Mouse (Mus musculus) frontal cortex, postnatal 10 days (tissue): ENCODE measurements around the gene Tcf23.

Experiments
- DNase-seq, 2 experiments: peaks; one replicate each; pipeline ENCODE4 v3.0.0; 2022; ENCODE audit warnings: low spot score in 2 of 2, mixed read lengths in 1 of 2

Gene Tcf23

DNA sequence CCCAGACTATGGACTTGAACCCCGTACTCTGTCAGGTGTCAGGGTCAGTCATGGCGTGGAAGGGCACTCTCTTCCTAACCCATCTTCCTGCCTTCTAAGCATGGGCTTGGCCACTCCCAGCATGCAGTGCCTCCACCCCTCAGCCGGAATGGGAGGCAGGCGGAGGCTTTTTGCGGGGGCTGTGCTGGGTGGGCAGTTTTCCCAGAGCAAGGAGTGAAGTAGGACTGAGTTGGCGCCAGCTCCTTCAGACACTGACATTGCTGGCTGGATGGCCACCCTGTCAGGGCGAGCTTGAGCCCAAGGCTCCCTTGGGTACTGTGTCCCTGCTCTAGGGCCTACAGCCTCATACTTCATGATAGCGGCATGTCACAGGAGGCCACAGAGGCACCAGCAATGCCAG lies at the start of gene Tcf23:
Gene Tcf23 (plus strand): TSS at position 247 of the 400 bp plus-strand sequence.
- no peak for DNase-seq

DNA sequence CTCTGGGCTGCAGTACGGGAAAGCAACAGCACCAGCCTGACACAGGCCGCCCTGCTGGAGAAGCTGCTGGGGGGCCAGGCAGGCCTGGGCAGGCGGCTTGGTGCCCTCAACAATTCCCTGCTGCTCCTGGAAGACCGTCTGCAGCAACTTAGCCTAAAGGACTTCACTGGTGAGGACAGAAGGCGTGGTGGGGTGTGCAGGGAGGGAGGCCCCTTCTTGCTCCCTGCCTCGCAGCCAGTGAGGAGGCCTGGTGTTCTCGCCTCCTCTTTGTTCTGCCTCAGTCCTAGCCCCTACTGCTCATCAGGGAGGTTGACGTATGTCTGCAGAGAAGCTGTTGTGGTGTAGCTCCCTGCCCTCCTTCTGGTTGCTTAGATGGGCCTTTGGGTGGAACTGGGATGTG lies 49.8 kb upstream of the Tcf23 start:
- no peak for DNase-seq

DNA sequence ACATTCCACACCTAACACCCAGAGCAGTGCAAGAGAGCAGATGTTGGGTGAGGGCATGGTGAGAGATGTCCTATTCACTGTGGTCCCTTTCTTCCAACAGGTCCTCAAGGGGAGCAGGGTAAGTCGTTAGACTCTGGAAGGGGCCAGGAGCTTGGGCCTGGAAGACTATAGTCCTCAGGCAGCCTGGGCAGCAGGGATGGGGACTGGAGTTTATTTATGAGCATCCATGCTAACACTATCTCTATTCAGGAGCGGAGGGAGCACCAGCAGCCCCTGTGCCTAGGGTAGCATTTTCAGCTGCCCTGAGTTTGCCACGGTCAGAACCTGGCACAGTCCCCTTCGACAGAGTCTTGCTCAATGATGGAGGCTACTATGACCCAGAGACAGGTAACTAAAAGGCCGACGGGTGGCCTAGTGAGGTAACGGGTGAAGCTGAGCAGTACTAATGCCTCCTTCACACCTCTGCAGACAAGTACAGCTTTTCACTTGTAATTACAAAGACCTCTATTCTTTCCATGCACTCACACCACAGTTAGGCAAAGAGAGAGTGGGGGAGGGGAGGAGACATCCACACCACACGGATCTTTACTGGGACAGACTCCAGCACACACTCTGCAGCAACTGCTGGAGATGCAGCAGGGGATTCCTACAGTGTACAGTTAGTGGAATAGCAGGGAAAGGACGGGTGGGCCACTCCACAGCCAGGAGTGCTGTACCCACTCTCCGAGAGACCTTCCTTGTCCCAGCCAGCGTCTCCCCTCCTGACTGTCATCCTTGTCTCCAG lies 48.4 kb upstream of the Tcf23 start:
- peak in 1 of 2 experiments; percentile 29 for DNase-seq

DNA sequence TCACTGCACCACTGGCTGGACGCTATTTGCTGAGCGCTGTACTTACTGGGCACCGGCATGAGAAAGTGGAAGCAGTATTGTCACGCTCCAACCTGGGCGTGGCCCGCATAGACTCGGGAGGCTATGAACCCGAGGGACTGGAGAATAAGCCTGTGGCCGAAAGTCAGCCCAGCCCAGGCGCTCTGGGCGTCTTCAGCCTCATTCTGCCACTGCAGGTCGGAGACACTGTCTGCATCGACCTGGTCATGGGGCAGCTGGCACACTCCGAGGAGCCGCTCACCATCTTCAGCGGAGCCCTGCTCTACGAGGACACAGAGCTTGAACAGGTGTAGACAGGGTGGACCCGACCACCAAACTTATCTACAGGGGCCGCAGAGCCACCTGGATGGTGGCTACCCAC lies 47.8 kb upstream of the Tcf23 start:
- DNase-seq, result peak in 1 of 2 experiments; percentile 23

DNA sequence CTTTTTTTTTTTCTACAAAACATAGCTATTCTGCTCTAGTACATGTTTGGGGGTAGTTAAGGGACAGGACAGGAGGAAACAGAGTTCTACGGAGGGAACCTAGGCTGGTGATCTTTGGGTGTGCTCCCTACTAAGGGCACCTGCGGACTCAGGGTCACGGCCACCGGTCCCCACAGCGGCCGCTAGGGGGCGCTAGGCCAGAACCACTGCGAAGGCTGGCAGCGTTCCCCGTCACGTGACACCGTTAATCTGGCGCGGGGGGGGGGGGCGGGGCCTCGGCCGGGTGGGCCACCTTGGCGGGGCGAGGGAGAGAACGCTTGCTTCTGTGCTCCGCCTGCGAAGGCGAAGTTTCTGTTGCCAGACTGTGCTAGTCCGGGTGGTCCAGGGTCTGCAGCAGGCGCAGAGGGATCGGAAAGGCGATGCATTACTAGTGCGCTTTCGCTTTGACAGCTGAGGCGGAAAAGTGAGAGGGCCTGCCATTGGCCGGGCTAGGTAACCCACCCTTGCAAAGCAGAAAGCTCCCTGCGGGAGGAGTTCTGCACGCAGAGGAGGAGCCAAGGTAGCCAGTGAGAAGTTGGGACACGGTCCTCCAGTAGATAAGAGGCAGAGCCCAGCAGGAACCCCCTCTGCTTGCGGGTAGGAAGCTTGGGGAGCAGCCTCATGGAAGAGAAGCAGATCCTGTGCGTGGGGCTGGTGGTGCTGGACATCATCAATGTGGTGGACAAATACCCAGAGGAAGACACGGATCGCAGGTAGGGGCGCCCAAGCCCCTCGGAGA lies 47.0 kb upstream of the Tcf23 start, which contains the start of gene Khk:
Gene Khk (plus strand): TSS at position 176 of the 778 bp plus-strand sequence.
- DNase-seq, result peak; percentile 59 to 83

DNA sequence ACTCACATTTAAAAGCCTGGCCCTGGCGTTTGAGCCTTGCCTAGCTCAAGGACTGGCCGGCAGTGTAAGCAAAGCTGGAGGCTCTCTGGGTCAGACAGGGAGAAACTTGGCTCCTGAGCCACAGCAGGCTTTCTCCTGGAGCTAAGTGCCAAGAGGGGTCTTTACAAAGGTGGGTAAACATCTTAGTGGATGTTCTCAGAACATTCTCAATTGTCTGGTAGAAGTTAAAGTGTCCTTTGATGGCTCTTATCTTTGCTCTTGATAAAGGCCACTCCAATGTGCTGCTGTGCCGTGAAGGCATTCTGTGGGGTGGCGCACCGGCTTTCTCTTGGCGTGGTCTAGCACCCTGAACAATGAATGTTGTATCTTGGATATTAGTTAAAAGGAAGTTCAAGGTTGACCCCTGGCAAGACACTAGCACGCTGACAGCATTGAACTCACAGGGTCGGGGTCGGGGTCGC lies 45.9 kb upstream of the Tcf23 start:
- no peak for DNase-seq

DNA sequence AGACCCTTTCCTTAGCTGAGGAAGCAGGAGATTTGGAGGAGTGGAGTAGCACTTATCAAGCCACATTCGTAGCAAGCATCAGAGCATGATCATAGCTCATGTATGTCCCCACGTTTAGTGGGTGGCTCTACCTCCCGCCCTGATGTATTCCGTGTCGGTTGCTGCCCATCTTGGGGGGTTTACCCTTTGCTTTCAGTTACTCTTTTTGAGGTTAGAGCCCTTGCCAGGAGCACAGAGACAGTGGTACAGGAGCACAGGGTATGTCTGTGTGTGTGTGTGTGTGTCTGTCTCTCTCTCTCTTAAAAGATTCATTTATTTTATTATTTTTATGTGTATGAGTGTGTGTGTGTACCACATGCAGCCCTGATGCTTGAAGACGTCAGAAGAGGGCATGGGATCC lies 45.3 kb upstream of the Tcf23 start:
- no peak for DNase-seq

DNA sequence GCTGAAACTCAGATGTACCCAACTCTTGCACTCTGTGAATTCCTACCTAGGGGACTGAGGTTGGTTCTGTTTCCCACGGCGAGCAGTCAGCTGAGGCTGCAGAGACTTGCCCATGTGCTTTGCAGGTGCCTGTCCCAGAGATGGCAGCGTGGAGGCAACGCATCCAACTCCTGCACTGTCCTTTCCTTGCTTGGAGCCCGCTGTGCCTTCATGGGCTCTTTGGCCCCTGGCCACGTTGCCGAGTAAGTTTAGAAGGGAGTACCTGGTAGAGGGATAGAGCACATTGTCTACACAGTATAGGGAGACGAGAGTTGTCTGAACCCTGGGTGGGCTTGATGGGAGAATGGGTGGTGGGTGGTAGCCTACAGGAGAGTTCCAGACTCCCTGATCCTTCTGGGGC lies 43.8 kb upstream of the Tcf23 start:
- DNase-seq, result no peak

DNA sequence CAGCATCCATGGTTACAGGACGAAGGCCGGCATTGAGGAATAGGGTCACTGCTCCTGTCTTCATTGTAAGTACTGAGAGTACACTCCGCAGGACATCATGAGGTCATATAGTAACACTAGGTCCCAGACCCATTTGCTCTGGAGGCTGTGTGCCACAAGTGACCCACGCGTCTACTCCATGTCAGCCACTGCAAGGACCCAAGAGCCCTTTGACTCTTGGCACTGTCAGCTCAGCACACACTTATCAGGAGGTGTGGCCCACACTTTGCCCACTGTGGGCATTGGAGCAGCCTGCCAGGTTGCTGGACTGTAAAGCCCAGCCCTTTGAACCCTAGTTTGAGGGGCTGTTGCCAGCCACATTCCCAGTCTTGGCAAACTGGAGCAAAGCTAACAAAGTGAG lies 43.2 kb upstream of the Tcf23 start:
- DNase-seq, result no peak

DNA sequence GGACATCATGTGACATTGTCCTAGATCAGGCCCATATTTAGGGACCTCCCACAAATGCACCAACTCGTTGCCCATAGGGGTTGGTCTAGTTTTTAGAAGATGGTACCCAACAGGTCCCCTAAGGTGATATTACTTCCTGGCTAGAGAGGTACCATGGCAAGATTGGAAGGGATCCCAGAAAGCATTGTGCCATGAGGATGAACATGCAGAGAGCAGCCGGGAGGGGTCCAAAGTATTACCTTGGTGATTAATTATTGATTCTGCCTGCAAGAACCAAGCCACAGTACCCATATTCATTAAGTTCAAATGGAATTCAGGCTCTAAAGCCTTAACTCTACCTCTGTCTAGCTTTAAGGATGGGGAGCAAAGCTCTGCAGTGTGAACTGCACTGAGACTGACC lies 42.4 kb upstream of the Tcf23 start:
- no peak for DNase-seq

DNA sequence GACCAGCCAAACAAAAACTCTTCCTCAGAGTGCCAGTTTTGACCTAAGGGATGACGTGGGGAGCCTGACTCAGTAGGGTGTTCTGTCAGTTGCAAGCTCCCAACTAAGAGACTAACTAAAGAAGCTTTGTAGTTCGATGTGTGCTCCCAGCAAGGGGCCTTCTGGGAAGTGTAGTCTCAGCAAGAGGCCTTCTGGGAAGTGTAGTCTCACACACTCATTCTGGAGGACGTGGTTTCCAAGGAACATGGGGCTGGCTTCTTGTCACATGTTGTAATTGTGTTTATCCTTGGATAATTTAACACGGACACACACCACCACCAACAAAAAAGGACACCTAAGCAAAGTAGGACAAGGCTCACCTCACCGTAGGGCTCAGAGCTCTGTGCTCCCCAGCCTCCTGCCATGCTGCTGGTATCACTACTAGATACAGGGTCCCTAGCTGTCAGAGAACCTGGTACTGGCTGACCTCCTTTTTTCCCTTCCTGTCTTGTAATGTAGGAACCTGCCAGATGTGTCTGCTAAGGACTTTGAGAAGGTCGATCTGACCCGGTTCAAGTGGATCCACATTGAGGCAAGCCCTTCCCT lies 40.4 kb upstream of the Tcf23 start:
- DNase-seq, result peak in 1 of 2 experiments; percentile 31

DNA sequence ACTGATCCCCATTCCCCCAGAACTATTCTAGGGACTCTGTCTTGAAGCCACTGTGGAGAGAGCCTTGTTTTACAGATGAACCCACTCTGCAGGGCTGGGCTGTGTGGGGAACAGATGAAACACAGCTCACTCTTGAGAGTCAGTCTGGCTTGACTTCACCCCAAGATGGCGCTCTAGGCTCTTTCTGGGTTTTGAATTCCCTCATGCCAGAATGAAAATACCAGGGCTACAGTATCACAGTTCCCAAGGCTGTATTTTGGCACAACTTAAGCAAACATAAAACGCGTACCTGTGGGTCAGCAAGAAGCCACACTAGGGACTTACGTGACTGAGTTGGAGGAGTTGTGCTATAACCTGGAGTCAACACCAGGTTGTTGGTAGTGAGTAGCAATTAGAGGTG lies 38.3 kb upstream of the Tcf23 start:
- DNase-seq, result peak in 1 of 2 experiments; percentile 75

DNA sequence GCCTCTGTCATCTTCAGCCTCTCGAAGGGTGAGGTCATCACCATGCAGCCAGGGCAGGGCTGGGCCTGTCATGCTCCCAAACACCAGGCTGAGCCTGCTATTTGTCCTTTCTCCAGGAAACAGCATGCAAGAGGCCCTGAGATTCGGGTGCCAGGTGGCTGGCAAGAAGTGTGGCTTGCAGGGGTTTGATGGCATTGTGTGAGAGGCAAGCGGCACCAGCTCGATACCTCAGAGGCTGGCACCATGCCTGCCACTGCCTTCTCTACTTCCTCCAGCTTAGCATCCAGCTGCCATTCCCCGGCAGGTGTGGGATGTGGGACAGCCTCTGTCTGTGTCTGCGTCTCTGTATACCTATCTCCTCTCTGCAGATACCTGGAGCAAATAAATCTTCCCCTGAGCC lies 37.6 kb upstream of the Tcf23 start:
- no peak for DNase-seq

DNA sequence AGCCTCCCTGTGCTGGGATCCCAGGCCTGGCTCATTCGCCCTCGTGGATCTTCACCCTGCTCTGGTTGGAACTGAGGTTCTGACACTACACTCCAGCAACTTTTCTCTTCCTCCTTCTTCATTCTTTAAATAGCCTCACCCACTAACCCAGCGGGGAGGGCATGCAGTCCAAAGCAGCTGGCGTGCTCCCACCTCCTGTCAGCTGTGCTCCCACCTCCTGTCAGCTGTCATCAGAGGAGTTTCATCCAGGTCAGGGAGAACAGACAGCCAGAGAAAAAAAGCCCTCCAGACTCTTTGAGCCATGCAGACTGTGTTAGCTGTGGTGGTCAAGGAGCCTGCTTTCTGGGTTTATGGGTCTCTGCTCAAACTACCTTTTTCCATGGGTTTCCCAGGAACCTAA lies 37.1 kb upstream of the Tcf23 start:
- DNase-seq, result no peak

DNA sequence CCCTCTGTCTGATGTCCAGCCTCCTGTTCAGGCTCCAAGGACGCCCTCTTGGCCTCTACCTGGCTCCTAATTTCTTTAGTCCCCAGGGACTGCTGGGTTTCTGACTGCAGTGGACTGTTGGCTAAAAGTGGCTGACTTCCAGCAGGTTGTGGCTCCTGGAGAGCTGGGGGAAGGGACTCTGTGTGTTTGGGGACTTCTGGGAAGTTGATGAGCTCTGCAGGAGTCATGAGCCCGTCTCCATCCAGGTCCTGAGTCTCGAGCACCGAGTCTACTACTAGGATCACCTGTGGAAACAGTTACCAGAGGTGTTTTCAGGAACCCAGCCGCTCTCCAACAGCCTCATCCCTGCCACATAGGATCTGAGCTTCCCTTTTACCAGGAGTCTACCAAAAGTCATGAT lies 34.8 kb upstream of the Tcf23 start:
- no peak for DNase-seq

DNA sequence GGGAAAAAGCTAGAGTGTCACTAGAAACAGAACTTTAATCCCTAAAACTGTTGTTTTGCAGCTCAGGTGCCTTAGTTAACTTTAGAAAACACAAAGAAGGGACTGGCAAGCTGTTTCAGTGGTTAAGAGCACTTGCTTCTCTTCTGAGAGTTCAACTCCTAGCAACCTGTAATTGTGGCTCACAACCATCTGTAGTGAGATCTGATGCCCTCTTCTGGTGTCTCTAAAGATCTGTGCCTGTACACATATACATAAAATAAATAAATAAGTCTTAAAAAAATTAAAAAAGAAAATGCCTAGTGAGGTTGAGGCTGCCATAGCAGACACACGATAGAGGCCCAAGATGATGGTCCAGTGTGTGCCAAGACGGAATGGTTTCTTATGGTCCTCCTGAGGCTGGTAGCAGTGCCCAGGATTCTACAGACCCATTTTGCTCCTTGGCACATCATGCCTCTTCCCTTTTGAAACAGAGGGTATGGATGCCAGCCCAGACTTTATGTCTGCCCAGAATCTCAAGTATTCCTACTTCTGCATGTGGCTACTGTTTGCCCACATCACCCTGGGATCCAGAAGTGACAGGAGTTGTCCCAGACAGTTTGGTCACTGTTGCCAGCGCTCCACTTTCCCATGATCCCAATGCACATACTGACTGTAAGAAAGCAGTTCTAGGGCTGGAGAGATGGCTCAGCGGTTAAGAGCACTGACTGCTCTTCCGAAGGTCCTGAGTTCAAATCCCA lies 33.6 kb upstream of the Tcf23 start:
- DNase-seq, result peak in 1 of 2 experiments; percentile 9

DNA sequence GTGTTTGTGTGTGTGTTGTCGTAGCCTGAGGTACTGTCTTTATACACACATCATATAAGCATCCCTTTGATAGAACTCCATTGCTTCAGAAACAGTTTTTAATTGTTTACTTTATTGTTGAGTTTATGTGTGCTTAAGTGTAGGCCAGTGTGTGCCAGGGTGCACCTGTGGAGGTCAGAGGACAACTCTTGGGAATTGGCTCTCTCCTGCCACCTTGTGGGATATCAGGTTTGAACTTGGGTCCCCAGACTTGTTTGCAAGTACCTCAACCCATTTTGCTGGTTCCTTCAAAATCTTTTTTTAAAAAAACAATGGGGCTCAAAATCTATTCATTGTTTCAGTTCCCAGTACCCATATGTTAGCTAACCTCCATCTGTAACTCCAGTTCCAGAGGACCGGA lies 25.5 kb upstream of the Tcf23 start:
- DNase-seq, result no peak

DNA sequence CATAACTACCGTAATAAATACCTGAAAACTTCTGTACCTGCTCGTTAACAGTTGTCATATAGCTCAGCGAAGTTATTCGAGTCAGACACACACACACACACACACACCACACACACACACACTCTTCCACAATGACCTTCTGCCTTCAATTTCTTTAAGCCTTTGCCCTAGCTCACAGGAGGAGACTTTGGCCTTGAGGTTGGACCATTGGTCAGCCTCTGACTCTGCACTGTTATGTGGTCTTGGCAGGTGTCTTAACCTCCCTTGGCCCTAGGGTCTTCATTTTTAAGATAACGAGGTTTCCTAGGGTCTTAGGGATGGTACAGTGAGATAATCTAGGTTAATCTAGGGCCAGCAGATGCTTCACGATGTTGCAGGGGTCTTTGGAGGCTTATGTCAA lies 24.1 kb upstream of the Tcf23 start:
- DNase-seq, result no peak

DNA sequence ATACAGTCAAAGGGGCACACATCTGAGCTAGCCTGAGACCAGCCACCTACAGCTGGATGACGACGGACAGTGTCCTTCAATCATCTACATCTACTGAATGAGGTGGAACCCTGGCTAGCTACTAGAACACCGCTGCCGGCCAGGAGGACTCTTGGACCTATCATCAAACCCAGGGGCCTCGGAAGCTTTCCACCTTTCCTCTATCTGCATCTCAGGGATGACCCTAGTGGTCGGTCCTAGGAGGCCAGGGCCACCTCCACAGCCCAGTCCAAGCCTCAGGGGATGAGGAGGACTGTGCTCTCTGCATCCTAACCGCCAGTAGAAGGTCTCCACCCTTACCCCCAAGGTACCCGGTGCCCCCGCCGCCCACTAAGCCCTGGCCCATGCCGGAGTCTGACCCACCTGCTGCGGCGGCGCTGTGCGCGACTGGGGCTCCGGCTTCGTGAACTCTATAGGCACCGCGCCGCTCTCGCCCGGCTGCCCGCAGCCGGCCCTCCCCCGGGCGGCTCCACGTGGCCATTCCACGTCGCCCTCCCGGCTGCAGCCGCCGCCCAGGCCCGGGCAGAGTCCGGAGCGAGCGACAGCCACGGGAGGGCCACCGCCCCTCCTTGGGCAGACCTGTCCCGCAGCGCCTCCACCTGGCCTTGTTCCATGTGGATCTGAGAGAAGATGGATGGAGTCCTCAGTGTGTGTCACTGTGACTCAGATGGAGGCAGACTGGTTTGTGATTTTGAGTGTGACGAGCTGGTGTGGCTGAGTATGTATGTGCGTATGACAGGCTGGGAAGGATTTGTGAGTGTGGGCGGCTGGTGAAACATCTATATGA lies 23.3 kb upstream of the Tcf23 start, which contains the start of gene Cgref1:
Gene Cgref1 (minus strand): TSS at position 636 of the 826 bp plus-strand sequence.
- peak; percentile 66 to 68 for DNase-seq

DNA sequence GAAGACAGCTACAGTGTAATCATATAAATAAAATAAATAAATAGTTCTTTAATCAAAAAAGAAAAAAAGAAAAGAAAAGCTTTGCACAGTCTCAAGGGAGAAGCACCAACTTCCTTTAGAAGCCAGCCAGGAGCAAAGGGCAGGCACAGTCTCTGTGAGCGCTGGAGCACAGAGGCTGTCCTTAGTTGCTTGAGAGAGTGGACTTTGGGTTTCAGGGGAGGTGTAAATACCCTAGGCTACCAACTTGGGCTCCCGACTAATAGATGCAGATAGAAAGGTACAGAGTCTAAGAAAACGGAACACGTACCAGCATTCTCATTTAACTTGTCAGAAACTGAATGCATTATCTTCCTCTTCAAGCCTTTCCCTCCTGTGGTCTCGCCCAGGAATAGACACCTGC lies 19.8 kb upstream of the Tcf23 start:
- DNase-seq, result no peak
